Mouse (Mus musculus) adrenal gland, adult 2 months (tissue): ENCODE results near the gene Tsg101. TPM values are rescaled to one million over a fixed set of nuclear protein-coding genes. Genes with fewer than 3 reads are reported as not detected.
A peak's percentile ranks its signal among the peaks of the same experiment; 100 is the strongest.

Experiments
- DNase-seq: peaks from one replicate; pipeline ENCODE4 v3.0.0; 2021
- polyA plus RNA-seq: library from polyadenylated mRNA; depleted of rRNA; stranded (reverse); fragments of >200 nt; gene quantifications from 2 replicates; pipeline ENCODE4 v1.2.3, GENCODE M21; 2012
- total RNA-seq, 2 experiments: library from RNA; stranded (reverse); gene quantifications; 2 replicates each; pipeline ENCODE4 v1.2.3; 2021

Gene Tsg101
- total and polyA plus RNA-seq, 3 experiments = 72.3 to 127 (median 88.8) TPM

GRCm38 (mm10) chr7:46877255-46877654 is 42.5 kb downstream of the Tsg101 start:
- DNase-seq = no peak

- no peak for DNase-seq
These were observed 42.9 kb downstream of the Tsg101 start for GRCm38 (mm10) chr7:46876841-46877240.

- DNase-seq = no peak
These were observed 47.8 kb downstream of the Tsg101 start for GRCm38 (mm10) chr7:46871988-46872387.

- DNase-seq = no peak
These were observed 58.8 kb downstream of the Tsg101 start, which contains the start of gene Ldhc for GRCm38 (mm10) chr7:46860996-46861395. Ldhc (plus strand) TSS chr7:46861203.

GRCm38 (mm10) chr7:46859031-46859430 is 60.7 kb downstream of the Tsg101 start:
- no peak for DNase-seq

- no peak for DNase-seq
These were observed 62.3 kb downstream of the Tsg101 start for GRCm38 (mm10) chr7:46857436-46857835.

- DNase-seq = no peak
These were observed 63.8 kb downstream of the Tsg101 start for GRCm38 (mm10) chr7:46855866-46856560.

- DNase-seq = no peak
These were observed 66.4 kb downstream of the Tsg101 start for GRCm38 (mm10) chr7:46853365-46853764.

GRCm38 (mm10) chr7:46852666-46853065 is 67.1 kb downstream of the Tsg101 start:
- no peak for DNase-seq

GRCm38 (mm10) chr7:46851026-46851425 is 68.7 kb downstream of the Tsg101 start:
- DNase-seq = no peak

- peak; percentile 39 for DNase-seq
These were observed 70.5 kb downstream of the Tsg101 start for GRCm38 (mm10) chr7:46849287-46849686.

- peak; percentile 65 for DNase-seq
These were observed 73.1 kb downstream of the Tsg101 start for GRCm38 (mm10) chr7:46846486-46847244.

GRCm38 (mm10) chr7:46845978-46846485 is 73.7 kb downstream of the Tsg101 start:
- DNase-seq = no peak

- peak; percentile 95 for DNase-seq
These were observed 74.4 kb downstream of the Tsg101 start for GRCm38 (mm10) chr7:46845211-46845977.

GRCm38 (mm10) chr7:46843576-46843975 is 76.2 kb downstream of the Tsg101 start:
- DNase-seq = no peak

- DNase-seq = no peak
These were observed 77.5 kb downstream of the Tsg101 start for GRCm38 (mm10) chr7:46842278-46842677.

GRCm38 (mm10) chr7:46840787-46841525 is 78.8 kb downstream of the Tsg101 start, which contains the start of gene Ldha:
Ldha (plus strand) TSS chr7:46841475.
- DNase-seq = no peak

GRCm38 (mm10) chr7:46840326-46840725 is 79.4 kb downstream of the Tsg101 start:
- no peak for DNase-seq

- no peak for DNase-seq
These were observed 79.9 kb downstream of the Tsg101 start for GRCm38 (mm10) chr7:46839861-46840260.

- DNase-seq = peak; percentile 41
These were observed 80.3 kb downstream of the Tsg101 start for GRCm38 (mm10) chr7:46839446-46839845.
